In genomic region chrX:99522830-99523229, GRCm38 (mm10) we compare ENCODE assay signal across 8 mouse cellular contexts. TPM values are rescaled to one million over a fixed set of nuclear protein-coding genes. Genes with fewer than 3 reads are reported as not detected.
DNase-seq lines count a peak whose midpoint lies in the region; ATAC-seq and TF ChIP-seq lines count a peak whose summit lies in the region.

No protein-coding gene starts in this region.

- peak; percentile 65 for DNase-seq in ES-E14 (ENCODE audit: low read depth, low spot score)
- DNase-seq in forebrain, embryonic 10.5 days (ENCODE audit: extremely low spot score, low spot score), result peak; percentile 75
- peak; percentile 70 to 80 for DNase-seq in layer of hippocampus, postnatal 10 days (ENCODE audit: low spot score in 2 of 2)
- DNase-seq in right cerebral cortex, adult 2 months (ENCODE audit: low spot score in 2 of 2), result peak; percentile 46 to 69
- DNase-seq in urinary bladder, postnatal 25 days (ENCODE audit: low spot score), result peak; percentile 69

- TF ChIP-seq CTCF in bone marrow macrophage, adult 2 months (IDR thresholded peaks at IDR 0.05; ENCODE audit: low read depth, low read length), result peak; percentile 30; the same call in 1 of the 2 replicates

- H3K9ac ChIP-seq in ES-E14 (ENCODE audit: insufficient read depth, low read depth, low read length, poor library complexity, severe bottlenecking), result no peak overlapping the region
- H3K9ac ChIP-seq in hindbrain, embryonic 13.5 days, result no peak overlapping the region

- H3K4me2 ChIP-seq in hindbrain, embryonic 13.5 days, result no peak overlapping the region

- peak; percentile 71 for ATAC-seq in hindbrain, embryonic 13.5 days (ENCODE audit: low FRiP score)

- no peaks in the 10 kb centered on the region for H3K36me3 ChIP-seq in ES-E14 (ENCODE audit: control insufficient read depth, insufficient read depth, low read length, poor library complexity, severe bottlenecking)
- no peaks in the 10 kb centered on the region for H3K36me3 ChIP-seq in forebrain, embryonic 10.5 days (replicated peaks)
- no peaks in the 10 kb centered on the region for H3K36me3 ChIP-seq in hindbrain, embryonic 13.5 days
- H3K36me3 ChIP-seq in megakaryocyte, embryonic 14.5 days (replicated peaks; ENCODE audit: low read length), result no peaks in the 10 kb centered on the region

- in situ Hi-C loops in ES-E14 (cut with MboI; ENCODE audit: low sequenced_read_pairs in 2 of 2, unreplicated experiment in 2 of 2), result loop anchor here in 1 of 2 experiments (10.0 kb wide), 1 partner anchor 388 kb away; the partner anchor contains the start of gene Efnb1

- 0 out of 4 replicates have a peak, but pooled peaks cover 0 to 3% of the 10 kb centered on the region in 2 experiments for H3K4me1 ChIP-seq in ES-E14 (ENCODE audit: control insufficient read depth in 2 of 2, insufficient read depth in 2 of 2, low read length in 2 of 2, poor library complexity in 1 of 2)
- no peaks in the 10 kb centered on the region for H3K4me1 ChIP-seq in bone marrow macrophage, adult 2 months (ENCODE audit: control insufficient read depth, insufficient read depth, low read length)
- H3K4me1 ChIP-seq in forebrain, embryonic 10.5 days, result peaks cover 58% of the 10 kb centered on the region
- 0 out of 2 replicates have a peak, but pooled peaks cover 12% of the 10 kb centered on the region for H3K4me1 ChIP-seq in hindbrain, embryonic 13.5 days (replicated peaks)
- H3K4me1 ChIP-seq in megakaryocyte, embryonic 14.5 days, result peaks cover 14% of the 10 kb centered on the region

- TF ChIP-seq POLR2A in bone marrow macrophage, adult 2 months (IDR thresholded peaks at IDR 0.05; ENCODE audit: borderline replicate concordance, low read depth, low read length), result no peak

- no peak overlapping the region for H3K4me3 ChIP-seq in ES-E14 (ENCODE audit: insufficient read depth in 1 of 2, low read depth in 1 of 2, low read length in 2 of 2, poor library complexity in 1 of 2, severe bottlenecking in 1 of 2)
- H3K4me3 ChIP-seq in bone marrow macrophage, adult 2 months (ENCODE audit: insufficient read depth, low read length), result no peak overlapping the region
- H3K4me3 ChIP-seq in forebrain, embryonic 10.5 days, result no peak overlapping the region
- no peak overlapping the region for H3K4me3 ChIP-seq in hindbrain, embryonic 13.5 days
- peak overlapping the region; percentile 76 for H3K4me3 ChIP-seq in megakaryocyte, embryonic 14.5 days (replicated peaks)

- H3K27ac ChIP-seq in ES-E14 (ENCODE audit: insufficient read depth, low read depth, low read length, poor library complexity, severe bottlenecking), result no peak overlapping the region
- no peak overlapping the region for H3K27ac ChIP-seq in bone marrow macrophage, adult 2 months (ENCODE audit: insufficient read depth, low read depth, low read length)
- H3K27ac ChIP-seq in forebrain, embryonic 10.5 days, result peak overlapping the region; percentile 75
- no peak overlapping the region for H3K27ac ChIP-seq in hindbrain, embryonic 13.5 days

- 18% methylated on average over 5 of the region's 5 CpGs for WGBS in forebrain, embryonic 10.5 days
- 15% methylated on average over 5 of the region's 5 CpGs for WGBS in hindbrain, embryonic 13.5 days

- peaks cover 100% of the 10 kb centered on the region for H3K27me3 ChIP-seq in forebrain, embryonic 10.5 days (ENCODE audit: poor library complexity, severe bottlenecking)
- H3K27me3 ChIP-seq in hindbrain, embryonic 13.5 days, result peaks cover 63% of the 10 kb centered on the region
- H3K27me3 ChIP-seq in megakaryocyte, embryonic 14.5 days (replicated peaks), result peaks cover 64% of the 10 kb centered on the region

- no peaks in the 10 kb centered on the region for H3K9me3 ChIP-seq in ES-E14 (ENCODE audit: control insufficient read depth, insufficient read depth, low read depth, low read length)
- H3K9me3 ChIP-seq in forebrain, embryonic 10.5 days, result no peaks in the 10 kb centered on the region
- no peaks in the 10 kb centered on the region for H3K9me3 ChIP-seq in hindbrain, embryonic 13.5 days
- peaks cover 3% of the 10 kb centered on the region; the same call in 1 of the 2 replicates for H3K9me3 ChIP-seq in megakaryocyte, embryonic 14.5 days

TF ChIP-seq in ES-E14, 5 proteins besides CTCF, POLR2A, EP300 and RAD21:
- TF ChIP-seq ZNF384 (IDR thresholded peaks at IDR 0.05; ENCODE audit: low read depth, low read length) (no peak), ZC3H11A (IDR thresholded peaks at IDR 0.05; ENCODE audit: borderline replicate concordance, low read depth, low read length) (peak; percentile 68; the same call in 1 of the 2 replicates)

RNA-seq across cellular contexts. Expression of gene Pja1, which starts 51.8 kb away (rescaled TPM):
- 28.8 and 36.1 TPM in 2 replicates for total RNA-seq in ES-E14 (2012; rRNA removed)
- 20.5 and 25.3 TPM in 2 replicates for polyA plus RNA-seq in bone marrow macrophage, adult 2 months (2012; ENCODE audit: insufficient read depth, insufficient read length, missing spikeins)
- 209 and 217 TPM in 2 replicates for polyA plus RNA-seq in forebrain, embryonic 10.5 days (2016; fragmentation: Nextera tagmentation; extraction: Ambion mirVana)
- 327 and 330 TPM in 2 replicates for polyA plus RNA-seq in hindbrain, embryonic 13.5 days (2015; fragmentation: Nextera tagmentation; extraction: Ambion mirVana)
- total RNA-seq in layer of hippocampus, postnatal 10 days (2021), result 100 to 1,000 TPM; 181 to 185 TPM
- 4.4 and 18.7 TPM in 2 replicates for polyA plus RNA-seq in megakaryocyte, embryonic 14.5 days (2012; ENCODE audit: insufficient read depth, low replicate concordance)
